Mouse (Mus musculus): Measurements from ENCODE around the gene Wnt10a.

- TF ChIP-seq CTCF (IDR thresholded peaks at IDR 0.05; ENCODE audit: control insufficient read depth, insufficient read depth, insufficient replicate concordance, low read depth, low read length) (no peak), POLR2A (IDR thresholded peaks at IDR 0.05; ENCODE audit: control insufficient read depth, low read depth, low read length) (no peak)
Observed at GRCm38 (mm10) chr1:74753266-74753974, 37.9 kb upstream of the Wnt10a start.

Data from testis, adult 2 months (tissue).